Mouse (Mus musculus) testis, adult 2 months (tissue): ENCODE results near the gene Zfp628. TPM values are rescaled to one million over a fixed set of nuclear protein-coding genes. Genes with fewer than 3 reads are reported as not detected.
A peak's percentile ranks its signal among the peaks of the same experiment; 100 is the strongest.

ENCODE experiments used
- H3K27ac ChIP-seq: fragments of 200-500 bp; 2 replicates; pipeline ENCODE4 v1.5.1; 2012; ENCODE audit warnings: low read depth, low read length; ENCODE audit not compliant: control insufficient read depth, insufficient read depth
- H3K27me3 ChIP-seq: fragments of 200-500 bp; 2 replicates; pipeline ENCODE4 v1.6.1; 2012; ENCODE audit warnings: mild to moderate bottlenecking, low read length, moderate library complexity; ENCODE audit not compliant: control insufficient read depth, insufficient read depth
- H3K36me3 ChIP-seq: fragments of 200-500 bp; 2 replicates; pipeline ENCODE4 v1.6.1; 2012; ENCODE audit warnings: mild to moderate bottlenecking, low read length; ENCODE audit not compliant: control insufficient read depth, insufficient read depth
- H3K4me1 ChIP-seq: fragments of 200-500 bp; 2 replicates; pipeline ENCODE4 v1.6.1; 2012; ENCODE audit warnings: low read length; ENCODE audit not compliant: control insufficient read depth, insufficient read depth
- H3K4me3 ChIP-seq: fragments of 200-500 bp; 2 replicates; pipeline ENCODE4 v1.5.1; 2012; ENCODE audit warnings: low read depth, mild to moderate bottlenecking, low read length, moderate library complexity, mixed read lengths; ENCODE audit not compliant: control insufficient read depth
- CTCF ChIP-seq: fragments of 200-500 bp; IDR thresholded peaks from 2 replicates; pipeline ENCODE4 v1.5.1; 2012; ENCODE audit warnings: low read depth, mild to moderate bottlenecking, inconsistent platforms, low read length, moderate library complexity; ENCODE audit not compliant: control insufficient read depth, insufficient read depth, insufficient replicate concordance
- POLR2A ChIP-seq: fragments of 200-500 bp; IDR thresholded peaks from 2 replicates; pipeline ENCODE4 v1.6.1; 2012; ENCODE audit warnings: low read depth, mild to moderate bottlenecking, inconsistent platforms, low read length, moderate library complexity; ENCODE audit not compliant: control insufficient read depth
- polyA plus RNA-seq: library from polyadenylated mRNA; depleted of rRNA; stranded (reverse); fragments of >200 nt; gene quantifications from 2 replicates; pipeline ENCODE4 v1.2.3, GENCODE M21; 2012

The Zfp628 gene
- polyA plus RNA-seq, 1 experiment: 8.8 TPM

GRCm38 (mm10) chr7:4948386-4948785, 33.4 kb downstream of the Zfp628 start:
- Histone ChIP-seq H3K27me3 (no peaks in the 10 kb centered on the region), H3K36me3 (no peaks in the 10 kb centered on the region), H3K27ac (no peak overlapping the region), H3K4me3 (no peak overlapping the region), H3K4me1 (peaks cover 2% of the 10 kb centered on the region)
- no peak for TF ChIP-seq POLR2A

GRCm38 (mm10) chr7:4950561-4951342, 35.7 kb downstream of the Zfp628 start:
- no peak overlapping the region for H3K27ac ChIP-seq
- H3K36me3 ChIP-seq: no peaks in the 10 kb centered on the region
- TF ChIP-seq CTCF: no peak
- TF ChIP-seq POLR2A: no peak
- no peak overlapping the region for H3K4me3 ChIP-seq
- no peaks in the 10 kb centered on the region for H3K27me3 ChIP-seq
- H3K4me1 ChIP-seq: no peaks in the 10 kb centered on the region

GRCm38 (mm10) chr7:4953815-4954445, 38.9 kb downstream of the Zfp628 start:
- no peaks in the 10 kb centered on the region for H3K27me3 ChIP-seq
- H3K4me3 ChIP-seq: no peak overlapping the region
- H3K4me1 ChIP-seq: no peaks in the 10 kb centered on the region
- H3K27ac ChIP-seq: no peak overlapping the region
- TF ChIP-seq CTCF: no peak
- no peak for TF ChIP-seq POLR2A
- H3K36me3 ChIP-seq: no peaks in the 10 kb centered on the region

- Histone ChIP-seq H3K4me1 (no peaks in the 10 kb centered on the region), H3K4me3 (no peak overlapping the region), H3K27me3 (no peaks in the 10 kb centered on the region), H3K27ac (no peak overlapping the region), H3K36me3 (no peaks in the 10 kb centered on the region)
- TF ChIP-seq POLR2A (no peak), CTCF (no peak)
Measured at GRCm38 (mm10) chr7:4957361-4957760, 42.3 kb downstream of the Zfp628 start.

- no peak for TF ChIP-seq POLR2A
- H3K36me3 ChIP-seq: no peaks in the 10 kb centered on the region
- no peaks in the 10 kb centered on the region for H3K27me3 ChIP-seq
- H3K27ac ChIP-seq: no peak overlapping the region
- peaks cover 7% of the 10 kb centered on the region for H3K4me1 ChIP-seq
- no peak overlapping the region for H3K4me3 ChIP-seq
Measured at GRCm38 (mm10) chr7:4963527-4963926, 48.5 kb downstream of the Zfp628 start.

GRCm38 (mm10) chr7:4964272-4964671, 49.3 kb downstream of the Zfp628 start, which contains the start of gene Sbk2:
Sbk2 (minus strand) TSS chr7:4964406.
- peaks cover 7% of the 10 kb centered on the region for H3K4me1 ChIP-seq
- H3K27me3 ChIP-seq: no peaks in the 10 kb centered on the region
- H3K27ac ChIP-seq: no peak within 1 kb of the TSS
- no peak within 1 kb of the TSS for H3K4me3 ChIP-seq
- H3K36me3 ChIP-seq: no peaks in the 10 kb centered on the region
- TF ChIP-seq CTCF (peak; percentile 63; the same call in 1 of the 2 replicates), POLR2A (no peak)

GRCm38 (mm10) chr7:4964988-4965387, 50.0 kb downstream of the Zfp628 start:
- TF ChIP-seq CTCF (no peak), POLR2A (no peak)
- H3K27ac ChIP-seq: no peak overlapping the region
- no peaks in the 10 kb centered on the region for H3K27me3 ChIP-seq
- peaks cover 7% of the 10 kb centered on the region for H3K4me1 ChIP-seq
- no peaks in the 10 kb centered on the region for H3K36me3 ChIP-seq
- no peak overlapping the region for H3K4me3 ChIP-seq
